Mouse (Mus musculus): ENCODE results near the gene Pip4k2b.

DNA sequence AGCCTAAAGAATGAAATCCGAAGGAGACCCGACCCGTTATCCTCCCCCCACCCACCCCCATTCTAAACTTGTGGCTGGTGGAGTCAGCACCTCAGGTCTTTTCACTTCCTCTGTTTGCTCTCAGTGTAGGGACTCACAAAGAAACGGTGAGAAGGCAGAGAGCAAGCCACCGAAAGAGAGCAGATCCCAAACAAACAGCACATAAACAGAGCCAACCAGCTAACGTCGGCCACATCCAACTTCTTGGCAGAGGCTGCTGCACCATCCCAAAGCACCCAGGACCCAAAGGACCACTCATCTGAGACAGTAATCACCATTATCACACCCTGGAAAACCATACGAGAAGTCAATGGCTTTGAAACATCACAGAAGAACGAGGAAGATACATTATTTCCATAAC is 1.1 kb downstream of the Pip4k2b start:
- TF ChIP-seq CTCF (IDR thresholded peaks at IDR 0.05; ENCODE audit: low read depth) (no peak), EP300 (optimal IDR thresholded peaks at IDR 0.05) (no peak)
